Mouse (Mus musculus) forebrain, embryonic 15.5 days (tissue): ENCODE measurements around the gene Chd2. TPM values are rescaled to one million over a fixed set of nuclear protein-coding genes. Genes with fewer than 3 reads are reported as not detected.
"Not testable (repeated sequence)": the region's sequence is repeated elsewhere in the genome, so short reads cannot be mapped to it uniquely, and the experiment has no call there.

Experiments
- ATAC-seq: fragments of 200-750 bp; cut with Nextera tagmentation; replicated peaks from 2 replicates; pipeline ENCODE4 v1.8.0; 2017; ENCODE audit warnings: mild to moderate bottlenecking, moderate TSS enrichment, moderate library complexity
- H3K27ac ChIP-seq: fragments of 300-500 bp; sonication (generic); replicated peaks from 2 replicates; pipeline ENCODE4 v1.5.1; 2015; ENCODE audit warnings: mild to moderate bottlenecking, inconsistent platforms
- H3K27me3 ChIP-seq: fragments of 300-500 bp; sonication (generic); 2 replicates; pipeline ENCODE4 v1.6.1; 2015; ENCODE audit warnings: inconsistent platforms
- H3K36me3 ChIP-seq: fragments of 300-500 bp; sonication (generic); 2 replicates; pipeline ENCODE4 v1.6.1; 2015; ENCODE audit warnings: mild to moderate bottlenecking, inconsistent platforms
- H3K4me1 ChIP-seq: fragments of 300-500 bp; sonication (generic); 2 replicates; pipeline ENCODE4 v1.6.1; 2015; ENCODE audit warnings: inconsistent platforms
- H3K4me2 ChIP-seq: fragments of 300-500 bp; sonication (generic); replicated peaks from 2 replicates; pipeline ENCODE4 v1.6.1; 2015; ENCODE audit warnings: mild to moderate bottlenecking, inconsistent platforms
- H3K4me3 ChIP-seq: fragments of 300-500 bp; sonication (generic); 2 replicates; pipeline ENCODE4 v1.5.1; 2015; ENCODE audit warnings: mild to moderate bottlenecking, inconsistent platforms
- H3K9ac ChIP-seq: fragments of 300-500 bp; sonication (generic); replicated peaks from 2 replicates; pipeline ENCODE4 v1.6.1; 2015; ENCODE audit warnings: mild to moderate bottlenecking, inconsistent platforms
- H3K9me3 ChIP-seq: fragments of 300-500 bp; sonication (generic); 2 replicates; pipeline ENCODE4 v1.6.1; 2016; ENCODE audit warnings: inconsistent platforms
- WGBS: fragments of 180-500 bp; shearing (Covaris S2); methylation state at CpG from one replicate; pipeline ENCODE4 v1.1.7; 2015; ENCODE audit warnings: mixed read lengths; 5-methylcytosine and 5-hydroxymethylcytosine counted together
- polyA plus RNA-seq: library from polyadenylated mRNA; unstranded; fragments of >200 nt; fragmentation: Nextera tagmentation; extraction: Ambion mirVana; gene quantifications from 2 replicates; pipeline ENCODE4 v1.2.1, GENCODE M21; 2015

Gene Chd2
- polyA plus RNA-seq, 1 experiment from 2014 or later, result 67.1 TPM

- Histone ChIP-seq H3K36me3 (no peaks in the 10 kb centered on the region), H3K9ac (no peak overlapping the region), H3K4me3 (no peak overlapping the region), H3K27ac (no peak overlapping the region), H3K4me2 (no peak overlapping the region), H3K27me3 (no peaks in the 10 kb centered on the region), H3K9me3 (no peaks in the 10 kb centered on the region), H3K4me1 (peaks cover 9% of the 10 kb centered on the region)
- ATAC-seq, result no peak
- 82% methylated on average over 8 of the region's 8 CpGs for WGBS
Observed at GRCm38 (mm10) chr7:73579072-73579731, 37.6 kb upstream of the Chd2 start.

DNA sequence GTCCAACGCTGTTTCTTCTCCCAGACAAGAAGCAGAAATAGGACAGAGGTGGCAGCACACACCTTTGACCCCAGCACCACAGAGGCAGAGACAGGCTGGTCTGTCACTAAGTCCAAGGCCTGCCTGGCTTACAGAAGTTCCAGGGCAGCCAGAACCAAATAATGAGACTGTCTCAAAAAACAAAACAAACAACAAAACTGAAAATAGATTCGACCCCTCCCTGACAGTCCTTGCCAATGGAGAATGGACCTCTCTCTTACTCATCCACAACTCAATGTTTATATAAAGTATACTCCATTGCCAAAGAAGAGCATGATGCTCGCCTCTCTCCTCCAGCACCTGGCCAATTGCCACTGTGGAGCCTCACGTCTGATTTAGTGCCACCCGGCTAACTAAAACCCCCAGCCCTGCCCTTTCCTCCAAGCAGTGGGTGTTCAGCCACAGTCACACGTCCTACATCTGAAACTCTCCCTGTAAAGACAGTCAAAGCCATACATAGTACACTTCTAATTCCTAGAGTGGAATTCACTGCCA is 36.3 kb upstream of the Chd2 start:
- Histone ChIP-seq H3K36me3 (no peaks in the 10 kb centered on the region), H3K9ac (no peak overlapping the region), H3K4me2 (no peak overlapping the region), H3K27me3 (no peaks in the 10 kb centered on the region), H3K4me3 (no peak overlapping the region), H3K4me1 (no peaks in the 10 kb centered on the region), H3K27ac (no peak overlapping the region), H3K9me3 (no peaks in the 10 kb centered on the region)
- no peak for ATAC-seq
- 79% methylated on average over 6 of the region's 6 CpGs for WGBS

GRCm38 (mm10) chr7:73576101-73576936 is 34.7 kb upstream of the Chd2 start:
- Histone ChIP-seq H3K27ac (no peak overlapping the region), H3K4me1 (no peaks in the 10 kb centered on the region), H3K36me3 (no peaks in the 10 kb centered on the region), H3K27me3 (no peaks in the 10 kb centered on the region), H3K9me3 (no peaks in the 10 kb centered on the region), H3K4me3 (no peak overlapping the region), H3K9ac (no peak overlapping the region), H3K4me2 (no peak overlapping the region)
- no peak for ATAC-seq
- 62% methylated on average over 16 of the region's 16 CpGs for WGBS

- ATAC-seq, result no peak
- H3K27ac ChIP-seq, result no peak overlapping the region
- no peaks in the 10 kb centered on the region for H3K27me3 ChIP-seq
- no peaks in the 10 kb centered on the region for H3K4me1 ChIP-seq
- H3K4me2 ChIP-seq, result no peak overlapping the region
- no peaks in the 10 kb centered on the region for H3K36me3 ChIP-seq
- no peaks in the 10 kb centered on the region for H3K9me3 ChIP-seq
- 42% methylated on average over 8 of the region's 8 CpGs for WGBS
- no peak overlapping the region for H3K9ac ChIP-seq
- H3K4me3 ChIP-seq, result no peak overlapping the region
Observed at GRCm38 (mm10) chr7:73575257-73575656, 33.6 kb upstream of the Chd2 start.

GRCm38 (mm10) chr7:73574673-73575072 is 33.0 kb upstream of the Chd2 start:
- H3K4me2 ChIP-seq, H3K4me1 ChIP-seq, H3K36me3 ChIP-seq, H3K9me3 ChIP-seq, H3K4me3 ChIP-seq, H3K9ac ChIP-seq, H3K27me3 ChIP-seq, ATAC-seq, H3K27ac ChIP-seq: not testable (repeated sequence)
- 71% methylated on average over 3 of the region's 3 CpGs for WGBS

- WGBS, result 86% methylated on average over 3 of the region's 3 CpGs
- no peak overlapping the region for H3K9ac ChIP-seq
- no peak for ATAC-seq
- no peaks in the 10 kb centered on the region for H3K4me1 ChIP-seq
- no peaks in the 10 kb centered on the region for H3K27me3 ChIP-seq
- H3K4me3 ChIP-seq, result no peak overlapping the region
- H3K36me3 ChIP-seq, result no peaks in the 10 kb centered on the region
- H3K4me2 ChIP-seq, result no peak overlapping the region
- no peaks in the 10 kb centered on the region for H3K9me3 ChIP-seq
- no peak overlapping the region for H3K27ac ChIP-seq
Observed at GRCm38 (mm10) chr7:73572571-73572970, 30.9 kb upstream of the Chd2 start.

GRCm38 (mm10) chr7:73568801-73569403 is 27.3 kb upstream of the Chd2 start:
- 85% methylated on average over 3 of the region's 3 CpGs for WGBS
- no peaks in the 10 kb centered on the region for H3K9me3 ChIP-seq
- H3K9ac ChIP-seq, result no peak overlapping the region
- H3K27me3 ChIP-seq, result no peaks in the 10 kb centered on the region
- no peak overlapping the region for H3K4me2 ChIP-seq
- ATAC-seq, result no peak
- H3K36me3 ChIP-seq, result no peaks in the 10 kb centered on the region
- H3K4me1 ChIP-seq, result no peaks in the 10 kb centered on the region
- no peak overlapping the region for H3K27ac ChIP-seq
- H3K4me3 ChIP-seq, result no peak overlapping the region

- no peak for ATAC-seq
- Histone ChIP-seq H3K4me1 (no peaks in the 10 kb centered on the region), H3K4me3 (no peak overlapping the region), H3K9ac (no peak overlapping the region), H3K27ac (no peak overlapping the region), H3K27me3 (no peaks in the 10 kb centered on the region), H3K36me3 (no peaks in the 10 kb centered on the region), H3K4me2 (no peak overlapping the region), H3K9me3 (no peaks in the 10 kb centered on the region)
- 79% methylated on average over 4 of the region's 4 CpGs for WGBS
Observed at GRCm38 (mm10) chr7:73567754-73568161, 26.1 kb upstream of the Chd2 start.

DNA sequence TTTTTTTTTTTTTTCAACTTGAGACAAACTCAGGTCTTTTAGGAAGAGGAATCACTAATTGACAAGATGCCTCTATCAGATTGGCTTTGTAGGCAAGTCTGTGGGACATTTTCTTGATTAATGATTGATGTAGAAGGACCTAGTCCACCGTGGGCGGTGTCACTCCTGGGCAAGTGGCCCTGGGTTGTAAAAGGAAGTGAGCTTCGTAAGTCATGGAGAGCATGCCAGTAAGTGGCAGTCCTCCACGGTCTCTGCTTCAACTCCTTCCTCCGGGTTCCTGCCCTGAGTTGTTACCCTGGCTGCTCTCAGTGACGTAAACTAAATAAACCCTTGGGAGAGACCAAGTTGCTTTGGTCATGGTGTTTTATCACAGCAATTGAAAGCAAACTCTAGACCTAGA is 22.5 kb upstream of the Chd2 start:
- peaks cover 6% of the 10 kb centered on the region for H3K4me1 ChIP-seq
- WGBS, result 94% methylated on average over 6 of the region's 6 CpGs

GRCm38 (mm10) chr7:73561492-73562055 is 19.9 kb upstream of the Chd2 start:
- Histone ChIP-seq H3K9me3 (no peaks in the 10 kb centered on the region), H3K4me2 (no peak overlapping the region), H3K36me3 (no peaks in the 10 kb centered on the region), H3K4me1 (peaks cover 9% of the 10 kb centered on the region), H3K27me3 (no peaks in the 10 kb centered on the region), H3K9ac (no peak overlapping the region), H3K27ac (no peak overlapping the region), H3K4me3 (no peak overlapping the region)
- ATAC-seq, result no peak
- 9% methylated on average over 10 of the region's 10 CpGs for WGBS

More for the DNA sequence above, 22.5 kb upstream of the Chd2 start:
- Histone ChIP-seq H3K9me3 (no peaks in the 10 kb centered on the region), H3K36me3 (no peaks in the 10 kb centered on the region), H3K9ac (no peak overlapping the region), H3K27me3 (no peaks in the 10 kb centered on the region), H3K4me2 (no peak overlapping the region), H3K27ac (no peak overlapping the region), H3K4me3 (no peak overlapping the region)
- no peak for ATAC-seq

DNA sequence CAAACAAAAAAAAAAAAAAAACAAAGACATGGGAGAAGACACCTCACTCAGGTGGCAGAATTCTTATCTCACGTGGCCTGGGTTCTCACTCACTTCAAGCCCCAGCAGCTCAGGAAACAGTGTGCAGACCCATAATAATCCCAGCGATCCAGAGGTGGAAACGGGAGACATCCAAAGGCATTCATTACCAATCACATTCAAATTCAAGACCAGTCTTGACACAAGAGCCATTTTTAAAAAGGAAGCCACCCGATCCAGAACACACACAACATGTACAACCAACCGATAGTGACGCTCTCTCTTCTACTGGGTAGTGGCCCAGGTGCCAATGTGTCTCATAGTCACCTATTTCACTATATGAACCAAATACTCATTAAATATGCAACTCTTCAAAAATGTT is 19.2 kb upstream of the Chd2 start:
- Histone ChIP-seq H3K4me3 (no peak overlapping the region), H3K9ac (no peak overlapping the region), H3K4me1 (peaks cover 9% of the 10 kb centered on the region), H3K27me3 (no peaks in the 10 kb centered on the region), H3K9me3 (no peaks in the 10 kb centered on the region), H3K4me2 (no peak overlapping the region), H3K27ac (no peak overlapping the region), H3K36me3 (no peaks in the 10 kb centered on the region)
- 96% methylated on average over 6 of the region's 6 CpGs for WGBS
- no peak for ATAC-seq

GRCm38 (mm10) chr7:73559853-73560190 is 18.2 kb upstream of the Chd2 start:
- H3K36me3 ChIP-seq, result no peaks in the 10 kb centered on the region
- H3K9ac ChIP-seq, result no peak overlapping the region
- no peak overlapping the region for H3K4me3 ChIP-seq
- 89% methylated on average over 6 of the region's 6 CpGs for WGBS
- H3K4me2 ChIP-seq, result no peak overlapping the region
- H3K9me3 ChIP-seq, result no peaks in the 10 kb centered on the region
- ATAC-seq, result no peak
- H3K4me1 ChIP-seq, result peaks cover 9% of the 10 kb centered on the region
- H3K27me3 ChIP-seq, result no peaks in the 10 kb centered on the region
- no peak overlapping the region for H3K27ac ChIP-seq
